In genomic region chr17:29498028-29498427, GRCm38 (mm10) we compare ENCODE assay signal across 10 mouse cellular contexts. TPM values are rescaled to one million over a fixed set of nuclear protein-coding genes. Genes with fewer than 3 reads are reported as not detected.
DNase-seq lines count a peak whose midpoint lies in the region; ATAC-seq and TF ChIP-seq lines count a peak whose summit lies in the region.
"Had no signal": no experiment of that assay in that cellular context is flagged by ENCODE, and none has a peak within 500 bp of the region (broad histone marks: within the 10 kb centered on the region; RNA-seq: fewer than 3 reads in every experiment).

No protein-coding gene starts in this region.

- no peak overlapping the region for H3K27ac ChIP-seq in kidney, postnatal 0 days
- H3K27ac ChIP-seq in liver, postnatal 0 days (ENCODE audit: low read depth) = peak overlapping the region; percentile 84
- H3K27ac ChIP-seq in left cerebral cortex, adult 2 months = no peak overlapping the region

- H3K9me3 ChIP-seq in kidney, postnatal 0 days (replicated peaks; ENCODE audit: low read length) = no peaks in the 10 kb centered on the region
- no peaks in the 10 kb centered on the region for H3K9me3 ChIP-seq in liver, postnatal 0 days (ENCODE audit: low read length)

- H3K9ac ChIP-seq in kidney, postnatal 0 days (ENCODE audit: low read depth, low read length) = no peak overlapping the region
- peak overlapping the region; percentile 5; the same call in 1 of the 2 replicates for H3K9ac ChIP-seq in liver, postnatal 0 days (replicated peaks)

- TF ChIP-seq EP300 in liver, postnatal 0 days (IDR thresholded peaks at IDR 0.05; ENCODE audit: low read depth) = peak; percentile 23; the same call in 1 of the 2 replicates

- ATAC-seq in kidney, postnatal 0 days (replicated peaks; ENCODE audit: low FRiP score, low read depth) = no peak
- ATAC-seq in granulocyte monocyte progenitor cell, adult 5-6 weeks (replicated peaks; ENCODE audit: poor library complexity, severe bottlenecking) = peak; percentile 80
- no peak for ATAC-seq in liver, postnatal 0 days

- DNase-seq in kidney, postnatal 0 days (ENCODE audit: low spot score) = peak; percentile 23
- DNase-seq in kidney, adult 11 months = no peak
- peak; percentile 24 for DNase-seq in CD4-positive helper T cell, adult 2 months (ENCODE audit: low read depth, low spot score)
- DNase-seq in liver, postnatal 0 days = peak; percentile 60
- DNase-seq in left cerebral cortex, adult 2 months (ENCODE audit: extremely low spot score in 1 of 2, low spot score in 2 of 2) = no peak
- DNase-seq in cerebellum, postnatal 14 days = no peak
- DNase-seq in yolk sac, embryonic 10.5 days (ENCODE audit: low spot score) = no peak
- DNase-seq: kidney, adult 18-20 months had no signal

- peaks cover 12% of the 10 kb centered on the region; the same call in 1 of the 2 replicates for H3K4me1 ChIP-seq in kidney, postnatal 0 days (replicated peaks; ENCODE audit: insufficient read depth, low read length)
- peaks cover 70% of the 10 kb centered on the region for H3K4me1 ChIP-seq in liver, postnatal 0 days (ENCODE audit: insufficient read depth)

- no peak overlapping the region for H3K4me2 ChIP-seq in kidney, postnatal 0 days (ENCODE audit: low read length)
- H3K4me2 ChIP-seq in liver, postnatal 0 days (ENCODE audit: low read depth, low read length) = no peak overlapping the region; the same call in 1 of the 2 replicates

- no peak overlapping the region for H3K4me3 ChIP-seq in kidney, postnatal 0 days (replicated peaks; ENCODE audit: low read depth, low read length)
- H3K4me3 ChIP-seq in liver, postnatal 0 days (ENCODE audit: low read depth, low read length) = no peak overlapping the region
- H3K4me3 ChIP-seq in left cerebral cortex, adult 2 months = no peak overlapping the region

- peaks cover 13% of the 10 kb centered on the region for H3K36me3 ChIP-seq in kidney, postnatal 0 days (ENCODE audit: insufficient read depth, low read length)
- H3K36me3 ChIP-seq in liver, postnatal 0 days (replicated peaks; ENCODE audit: insufficient read depth, low read length) = peaks cover 25% of the 10 kb centered on the region

- WGBS in kidney, postnatal 0 days = 49% methylated on average over 4 of the region's 4 CpGs
- 22% methylated on average over 4 of the region's 4 CpGs for WGBS in liver, postnatal 0 days (ENCODE audit: insufficient replicate concordance)

- intact Hi-C loops in left cerebral cortex, adult 2 months (cut with DNase I) = no loop called here

- no peaks in the 10 kb centered on the region for H3K27me3 ChIP-seq in kidney, postnatal 0 days (ENCODE audit: insufficient read depth, low read length)
- no peaks in the 10 kb centered on the region for H3K27me3 ChIP-seq in liver, postnatal 0 days (ENCODE audit: insufficient read depth, low read length)

- TF ChIP-seq CTCF in kidney, postnatal 0 days (IDR thresholded peaks at IDR 0.05; ENCODE audit: low read depth) = no peak
- TF ChIP-seq CTCF in liver, postnatal 0 days (IDR thresholded peaks at IDR 0.05; ENCODE audit: low read depth) = no peak
- no peak for TF ChIP-seq CTCF in left cerebral cortex, adult 2 months (IDR thresholded peaks at IDR 0.05)

RNA-seq across cellular contexts. Expression of gene Pim1, which starts 7.5 kb away (rescaled TPM):
- 21.3 and 21.6 TPM in 2 replicates for polyA plus RNA-seq in kidney, postnatal 0 days (2015; fragmentation: Nextera tagmentation; extraction: Ambion mirVana)
- 33.0 and 59.6 TPM in 2 replicates for total RNA-seq in granulocyte monocyte progenitor cell, adult 5-6 weeks (2014; fragmentation: Nextera tagmentation)
- total RNA-seq in granulocyte monocyte progenitor cell, adult 5-6 weeks (2017) = 89.9 and 94.0 TPM in 2 replicates
- 35.6 and 57.1 TPM in 2 replicates for polyA plus RNA-seq in liver, postnatal 0 days (2015; fragmentation: Nextera tagmentation; extraction: Ambion mirVana)
- total RNA-seq in left cerebral cortex, adult 2 months (2021) = 10 to 100 TPM in 1 of 2 experiments, 1 to 10 TPM in 1; 9.2 to 13.6 TPM

RNA-seq across cellular contexts. Expression of gene Gm17657, which starts 51.4 kb away (rescaled TPM):
- polyA plus RNA-seq in kidney, postnatal 0 days (2015; fragmentation: Nextera tagmentation; extraction: Ambion mirVana) = not detected in 2 replicates
- 0.47 TPM in 1 of 2 replicates, not detected in the other for total RNA-seq in granulocyte monocyte progenitor cell, adult 5-6 weeks (2014; fragmentation: Nextera tagmentation)
- total RNA-seq in granulocyte monocyte progenitor cell, adult 5-6 weeks (2017) = not detected in 2 replicates
- not detected in 2 replicates for polyA plus RNA-seq in liver, postnatal 0 days (2015; fragmentation: Nextera tagmentation; extraction: Ambion mirVana)
- not detected for total RNA-seq in left cerebral cortex, adult 2 months (2021)
- total RNA-seq: liver, adult 2 months had no signal
- polyA plus RNA-seq: liver, adult 2 months had no signal

RNA-seq across cellular contexts. Expression of gene Tbc1d22b, which starts 51.6 kb away (rescaled TPM):
- 11.9 and 12.0 TPM in 2 replicates for polyA plus RNA-seq in kidney, postnatal 0 days (2015; fragmentation: Nextera tagmentation; extraction: Ambion mirVana)
- total RNA-seq in granulocyte monocyte progenitor cell, adult 5-6 weeks (2014; fragmentation: Nextera tagmentation) = 24.8 and 34.1 TPM in 2 replicates
- total RNA-seq in granulocyte monocyte progenitor cell, adult 5-6 weeks (2017) = 8.3 and 10.2 TPM in 2 replicates
- polyA plus RNA-seq in liver, postnatal 0 days (2015; fragmentation: Nextera tagmentation; extraction: Ambion mirVana) = 1.9 and 2.1 TPM in 2 replicates
- total RNA-seq in left cerebral cortex, adult 2 months (2021) = 10 to 100 TPM; 39.7 to 40.8 TPM

RNA-seq across cellular contexts. Expression of gene Tmem217, which starts 54.2 kb away (rescaled TPM):
- 0.20 and 0.51 TPM in 2 replicates for polyA plus RNA-seq in kidney, postnatal 0 days (2015; fragmentation: Nextera tagmentation; extraction: Ambion mirVana)
- total RNA-seq in granulocyte monocyte progenitor cell, adult 5-6 weeks (2014; fragmentation: Nextera tagmentation) = not detected in 2 replicates
- not detected in 2 replicates for total RNA-seq in granulocyte monocyte progenitor cell, adult 5-6 weeks (2017)
- polyA plus RNA-seq in liver, postnatal 0 days (2015; fragmentation: Nextera tagmentation; extraction: Ambion mirVana) = not detected in 2 replicates
- total RNA-seq in left cerebral cortex, adult 2 months (2021) = not detected
- total RNA-seq: liver, adult 2 months had no signal
- polyA plus RNA-seq: liver, adult 2 months had no signal

Comparison
In these comparisons a context has a peak if more than half of its experiments do, and no peak if none do; other contexts are left out.
1. DNase-seq: peak in kidney, postnatal 0 days (single experiment), CD4-positive helper T cell, adult 2 months (single experiment) and liver, postnatal 0 days (single experiment); none in kidney, adult 11 months (single experiment), left cerebral cortex, adult 2 months (0 of 2), cerebellum, postnatal 14 days (0 of 2) and yolk sac, embryonic 10.5 days (single experiment).